Mouse (Mus musculus) heart, embryonic 11.5 days (tissue): Measurements from ENCODE around the gene Cdk15. TPM values are rescaled to one million over a fixed set of nuclear protein-coding genes. Genes with fewer than 3 reads are reported as not detected.

ENCODE experiments used
- ATAC-seq: fragments of 200-750 bp; cut with Nextera tagmentation; replicated peaks from 2 replicates; pipeline ENCODE4 v1.8.0; 2017; ENCODE audit warnings: moderate library complexity; ENCODE audit not compliant: insufficient number of reproducible peaks, low FRiP score, low TSS enrichment
- H3K27ac ChIP-seq: fragments of 300-500 bp; sonication (generic); 2 replicates; pipeline ENCODE4 v1.5.1; 2014; ENCODE audit warnings: mild to moderate bottlenecking, low read depth, low read length
- H3K27me3 ChIP-seq: fragments of 300-500 bp; sonication (generic); 2 replicates; pipeline ENCODE4 v1.6.1; 2014; ENCODE audit warnings: mild to moderate bottlenecking, low read length, mixed read lengths; ENCODE audit not compliant: control insufficient read depth, insufficient read depth
- H3K36me3 ChIP-seq: fragments of 300-500 bp; sonication (generic); 2 replicates; pipeline ENCODE4 v1.6.1; 2014; ENCODE audit warnings: mild to moderate bottlenecking, low read length, moderate library complexity, mixed read lengths; ENCODE audit not compliant: control insufficient read depth, insufficient read depth
- H3K4me1 ChIP-seq: fragments of 300-500 bp; sonication (generic); 2 replicates; pipeline ENCODE4 v1.6.1; 2014; ENCODE audit warnings: low read length; ENCODE audit not compliant: control insufficient read depth, insufficient read depth
- H3K4me2 ChIP-seq: fragments of 300-500 bp; sonication (generic); 2 replicates; pipeline ENCODE4 v1.6.1; 2014; ENCODE audit warnings: mild to moderate bottlenecking, moderate library complexity
- H3K4me3 ChIP-seq: fragments of 300-500 bp; sonication (generic); 2 replicates; pipeline ENCODE4 v1.5.1; 2014; ENCODE audit warnings: low read depth, low read length
- H3K9ac ChIP-seq: fragments of 300-500 bp; sonication (generic); 2 replicates; pipeline ENCODE4 v1.6.1; 2014; ENCODE audit warnings: mild to moderate bottlenecking, low read depth, low read length, moderate library complexity
- H3K9me3 ChIP-seq: fragments of 300-500 bp; sonication (generic); replicated peaks from 2 replicates; pipeline ENCODE4 v1.6.1; 2016; ENCODE audit warnings: low read length; ENCODE audit not compliant: control insufficient read depth
- WGBS: fragments of 180-500 bp; shearing (Covaris S2); extraction: QIAGEN DNeasy Blood & Tissue Kit; methylation state at CpG from one replicate; pipeline ENCODE4 v1.1.7; 2014; ENCODE audit not compliant: insufficient replicate concordance; 5-methylcytosine and 5-hydroxymethylcytosine counted together
- polyA plus RNA-seq: library from polyadenylated mRNA; unstranded; fragments of >200 nt; fragmentation: Nextera tagmentation; extraction: Ambion mirVana; gene quantifications from 2 replicates; pipeline ENCODE4 v1.2.1, GENCODE M21; 2014

The Cdk15 gene
- polyA plus RNA-seq, 1 experiment from 2014 or later = 0.50 TPM

DNA sequence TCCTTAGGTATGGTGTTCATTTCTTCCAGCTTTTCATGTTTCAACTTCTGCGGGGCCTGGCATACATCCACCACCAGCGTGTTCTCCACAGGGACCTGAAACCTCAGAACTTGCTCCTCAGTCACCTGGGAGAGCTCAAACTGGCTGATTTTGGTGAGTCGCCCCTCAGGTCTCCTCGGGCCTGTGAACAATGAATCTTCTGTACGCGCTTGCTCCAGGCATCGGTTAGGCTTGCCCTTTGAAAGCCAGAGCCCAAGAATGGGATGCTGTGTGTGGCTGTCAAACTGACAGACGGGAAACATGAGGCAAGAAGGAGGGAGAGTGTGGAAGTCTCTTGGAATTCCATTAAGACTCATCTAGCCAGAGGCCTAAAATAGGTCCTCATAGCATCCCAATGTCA lies 31.0 kb downstream of the Cdk15 start:
- WGBS = 59% methylated on average over 8 of the region's 8 CpGs
- H3K9ac ChIP-seq = no peak overlapping the region
- no peak overlapping the region for H3K27ac ChIP-seq
- H3K4me2 ChIP-seq = no peak overlapping the region
- no peaks in the 10 kb centered on the region for H3K4me1 ChIP-seq
- no peaks in the 10 kb centered on the region for H3K9me3 ChIP-seq
- H3K36me3 ChIP-seq = no peaks in the 10 kb centered on the region
- ATAC-seq = no peak
- H3K4me3 ChIP-seq = no peak overlapping the region
- no peaks in the 10 kb centered on the region for H3K27me3 ChIP-seq

GRCm38 (mm10) chr1:59291652-59292051 lies 34.9 kb downstream of the Cdk15 start:
- no peak overlapping the region for H3K4me3 ChIP-seq
- H3K27ac ChIP-seq = no peak overlapping the region
- H3K27me3 ChIP-seq = no peaks in the 10 kb centered on the region
- H3K9ac ChIP-seq = no peak overlapping the region
- 56% methylated on average over 2 of the region's 2 CpGs for WGBS
- H3K9me3 ChIP-seq = no peaks in the 10 kb centered on the region
- H3K4me2 ChIP-seq = no peak overlapping the region
- H3K4me1 ChIP-seq = no peaks in the 10 kb centered on the region
- no peak for ATAC-seq
- H3K36me3 ChIP-seq = no peaks in the 10 kb centered on the region

- Histone ChIP-seq H3K36me3 (no peaks in the 10 kb centered on the region), H3K9me3 (no peaks in the 10 kb centered on the region), H3K4me2 (no peak overlapping the region), H3K9ac (no peak overlapping the region), H3K27me3 (no peaks in the 10 kb centered on the region), H3K4me3 (no peak overlapping the region), H3K4me1 (no peaks in the 10 kb centered on the region), H3K27ac (no peak overlapping the region)
- WGBS = 62% methylated on average over 1 of the region's 1 CpGs
- ATAC-seq = no peak
Measured at GRCm38 (mm10) chr1:59295769-59296168, 39.1 kb downstream of the Cdk15 start.

DNA sequence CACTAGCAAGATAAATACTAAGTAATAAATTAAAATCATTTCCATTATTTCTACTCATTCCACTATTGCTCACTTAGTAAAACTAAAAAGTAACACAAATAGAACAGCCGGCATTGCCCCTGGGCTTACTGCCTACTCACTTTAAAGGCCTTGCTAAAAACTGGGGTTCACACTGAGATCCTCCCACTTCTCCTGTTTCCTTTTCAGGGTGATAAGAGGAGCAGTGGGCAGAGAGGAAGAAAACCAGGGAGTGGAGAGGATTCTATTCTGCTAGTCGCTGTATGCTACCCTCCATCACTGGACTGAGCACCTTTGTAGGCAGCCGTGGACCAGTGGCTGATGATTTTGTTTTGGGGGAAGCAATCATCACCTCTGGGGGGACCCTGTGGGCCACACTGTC lies 40.5 kb downstream of the Cdk15 start:
- Histone ChIP-seq H3K36me3 (no peaks in the 10 kb centered on the region), H3K4me3 (no peak overlapping the region)
- 55% methylated on average over 3 of the region's 3 CpGs for WGBS

GRCm38 (mm10) chr1:59298491-59299090 lies 41.9 kb downstream of the Cdk15 start:
- H3K27me3 ChIP-seq = no peaks in the 10 kb centered on the region
- ATAC-seq = no peak
- H3K9ac ChIP-seq = no peak overlapping the region
- no peak overlapping the region for H3K27ac ChIP-seq
- H3K4me2 ChIP-seq = no peak overlapping the region
- H3K4me3 ChIP-seq = no peak overlapping the region
- no peaks in the 10 kb centered on the region for H3K9me3 ChIP-seq
- H3K4me1 ChIP-seq = no peaks in the 10 kb centered on the region
- WGBS = 44% methylated on average over 9 of the region's 9 CpGs
- H3K36me3 ChIP-seq = no peaks in the 10 kb centered on the region

More for the DNA sequence above, 40.5 kb downstream of the Cdk15 start:
- Histone ChIP-seq H3K4me2 (no peak overlapping the region), H3K9me3 (no peaks in the 10 kb centered on the region), H3K27me3 (no peaks in the 10 kb centered on the region), H3K27ac (no peak overlapping the region), H3K9ac (no peak overlapping the region), H3K4me1 (no peaks in the 10 kb centered on the region)
- ATAC-seq = no peak

DNA sequence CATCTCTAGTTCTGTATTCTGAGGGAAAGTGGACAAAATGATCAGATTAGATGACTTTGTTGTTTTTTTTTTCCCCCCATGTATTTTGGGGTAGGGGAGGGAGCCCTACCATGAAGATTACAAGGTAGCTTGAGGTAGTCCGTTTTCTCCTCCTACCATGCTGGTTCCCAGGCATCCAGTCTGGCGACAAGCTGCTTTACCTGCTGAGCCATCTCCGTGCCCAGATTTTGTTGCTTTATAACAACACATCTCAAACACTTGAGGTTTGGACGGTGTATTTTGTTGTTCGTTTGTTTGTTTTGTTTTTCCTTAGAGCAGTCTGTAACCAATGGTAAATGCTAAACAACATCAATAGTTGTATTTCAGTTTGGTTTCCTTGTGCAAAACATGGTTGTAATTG lies 50.6 kb downstream of the Cdk15 start:
- Histone ChIP-seq H3K9me3 (no peaks in the 10 kb centered on the region), H3K36me3 (no peaks in the 10 kb centered on the region), H3K27ac (no peak overlapping the region), H3K9ac (no peak overlapping the region), H3K4me1 (no peaks in the 10 kb centered on the region), H3K4me2 (no peak overlapping the region), H3K27me3 (peaks cover 1% of the 10 kb centered on the region; the same call in 1 of the 2 replicates), H3K4me3 (no peak overlapping the region)
- WGBS = 68% methylated on average over 5 of the region's 5 CpGs
- ATAC-seq = no peak

GRCm38 (mm10) chr1:59311292-59311885 lies 54.7 kb downstream of the Cdk15 start:
- Histone ChIP-seq H3K27ac (no peak overlapping the region), H3K9me3 (no peaks in the 10 kb centered on the region), H3K4me2 (no peak overlapping the region), H3K9ac (no peak overlapping the region), H3K4me1 (no peaks in the 10 kb centered on the region), H3K36me3 (no peaks in the 10 kb centered on the region), H3K27me3 (peaks cover 6% of the 10 kb centered on the region), H3K4me3 (no peak overlapping the region)
- no peak for ATAC-seq
- WGBS = 63% methylated on average over 5 of the region's 5 CpGs

DNA sequence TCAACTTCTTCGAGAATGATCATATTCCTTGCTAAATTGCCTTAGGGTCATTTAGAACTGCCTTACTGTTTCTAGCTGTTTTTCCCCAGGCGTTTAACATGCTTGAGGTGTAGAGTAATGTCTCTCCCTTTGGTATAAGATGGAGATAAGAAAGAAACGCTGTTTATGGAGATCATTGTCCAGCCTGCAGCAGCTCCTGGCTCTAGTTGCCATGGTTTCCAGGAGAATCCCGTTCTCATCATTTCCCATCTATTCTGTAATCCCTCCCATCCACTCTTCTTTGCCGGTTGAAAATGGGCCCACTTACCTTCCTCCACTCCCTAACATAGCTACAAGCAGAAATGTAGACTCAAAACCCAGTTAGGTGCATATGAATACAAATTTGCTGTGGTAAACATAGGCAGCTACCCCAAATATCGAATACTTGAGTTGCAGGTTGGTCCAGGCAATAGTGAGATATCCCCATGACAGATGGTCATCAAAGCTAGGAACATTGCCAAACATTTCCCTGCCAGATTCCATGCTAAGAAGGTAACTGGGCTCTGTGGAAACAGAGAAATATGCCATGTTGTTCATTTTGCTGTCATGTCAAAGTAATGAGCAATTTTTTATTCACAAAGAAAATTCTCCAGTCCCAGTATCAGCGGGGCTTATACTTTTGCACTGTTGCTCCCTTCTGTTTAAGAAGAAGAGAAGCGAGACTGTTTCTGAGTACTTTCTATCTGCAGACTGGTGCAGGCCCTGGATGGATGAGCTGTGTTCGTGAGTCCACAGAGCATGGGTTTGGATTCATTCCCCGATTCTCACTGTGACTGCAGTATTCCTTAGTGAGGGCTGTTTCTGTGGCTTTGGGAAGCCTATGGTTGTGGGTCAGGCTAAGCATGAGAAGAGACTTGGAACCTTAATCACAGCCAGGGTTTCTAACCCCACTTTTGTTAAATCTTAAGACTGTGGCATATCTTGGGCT lies 55.8 kb downstream of the Cdk15 start:
- Histone ChIP-seq H3K4me2 (no peak overlapping the region), H3K27me3 (peaks cover 6% of the 10 kb centered on the region), H3K27ac (no peak overlapping the region), H3K9ac (no peak overlapping the region), H3K4me3 (no peak overlapping the region), H3K36me3 (no peaks in the 10 kb centered on the region), H3K4me1 (no peaks in the 10 kb centered on the region), H3K9me3 (no peaks in the 10 kb centered on the region)
- no peak for ATAC-seq
- WGBS = 69% methylated on average over 10 of the region's 10 CpGs
